ENCODE assay signal across 16 mouse cellular contexts in the genomic region with DNA sequence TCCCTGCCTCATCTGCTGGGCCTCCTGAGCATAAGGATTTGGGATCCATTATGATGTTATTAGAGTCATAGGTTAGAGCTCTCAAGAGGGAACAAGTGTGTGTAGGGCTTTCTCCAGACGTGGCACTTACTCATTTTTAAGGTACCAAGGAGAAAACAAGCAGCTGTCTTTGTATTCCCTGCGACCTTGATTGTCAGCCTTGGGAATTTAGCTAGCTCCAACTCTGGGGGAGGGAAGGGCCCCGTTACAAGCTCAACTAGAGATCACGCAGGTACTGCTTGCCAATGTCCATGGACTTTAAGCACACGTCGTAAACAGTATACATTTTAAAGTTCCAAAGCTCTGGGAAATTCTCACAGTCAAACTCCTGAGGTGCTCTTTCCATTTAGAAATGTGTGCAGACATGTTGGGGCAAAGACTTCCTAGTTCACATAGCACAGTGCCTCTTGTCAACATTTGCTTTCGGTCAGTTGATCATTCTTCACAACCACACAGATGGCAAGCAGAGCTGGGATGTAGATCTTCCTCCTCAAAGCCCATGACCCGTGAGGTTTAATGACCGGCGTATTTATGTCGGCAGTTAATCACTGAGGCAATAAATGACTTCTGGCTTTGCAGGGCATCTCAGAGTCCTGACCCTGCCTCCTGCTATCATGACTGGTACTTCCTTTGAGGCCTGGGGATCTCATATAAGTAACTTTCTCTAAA. TPM values are rescaled to one million over a fixed set of nuclear protein-coding genes. Genes with fewer than 3 reads are reported as not detected.
DNase-seq lines count a peak whose midpoint lies in the region; ATAC-seq and TF ChIP-seq lines count a peak whose summit lies in the region.
"Had no signal": no experiment of that assay in that cellular context is flagged by ENCODE, and none has a peak within 500 bp of the region (broad histone marks: within the 10 kb centered on the region; RNA-seq: fewer than 3 reads in every experiment).

No protein-coding gene starts in this region.

- H3K9ac ChIP-seq in limb, embryonic 14.5 days (ENCODE audit: low read depth, low read length, severe bottlenecking): no peak overlapping the region
- H3K9ac ChIP-seq: liver, embryonic 13.5 days; neural tube, embryonic 12.5 days had no signal

- 19% methylated on average over 11 of the region's 11 CpGs for whole genome bisulfite sequencing in limb, embryonic 14.5 days

- peak; percentile 23 for DNase-seq in kidney, adult 18-20 months
- no peak for DNase-seq in kidney, adult 8-10 months
- DNase-seq in kidney, adult 9 months: peak; percentile 34
- DNase-seq in limb, embryonic 14.5 days (ENCODE audit: low spot score): no peak
- no peak for DNase-seq in ovary, postnatal 14 days (ENCODE audit: low spot score)
- no peak for DNase-seq in cerebellum, adult 9-10 months
- no peak for DNase-seq in frontal cortex, adult 2 months (ENCODE audit: extremely low spot score in 1 of 2, low spot score in 1 of 2)
- DNase-seq: adrenal gland, adult 8-10 months; heart, postnatal 10 days; layer of hippocampus, postnatal 36 days; liver, embryonic 13.5 days; right cerebral cortex, postnatal 14 days had no signal

- H3K27ac ChIP-seq in embryonic fibroblast, embryonic 13.5 days (ENCODE audit: insufficient read depth, low read length): peak overlapping the region; percentile 43
- peak overlapping the region; percentile 9; the same call in 1 of the 2 replicates for H3K27ac ChIP-seq in limb, embryonic 14.5 days (replicated peaks; ENCODE audit: low read depth, low read length)
- H3K27ac ChIP-seq: liver, embryonic 13.5 days; midbrain, embryonic 10.5 days; neural tube, embryonic 12.5 days had no signal

- H3K27me3 ChIP-seq in limb, embryonic 14.5 days (ENCODE audit: control insufficient read depth, insufficient read depth, low read length): no peaks in the 10 kb centered on the region
- H3K27me3 ChIP-seq: liver, embryonic 13.5 days; neural tube, embryonic 12.5 days had no signal

- H3K36me3 ChIP-seq in limb, embryonic 14.5 days (ENCODE audit: control insufficient read depth, insufficient read depth, low read length): peaks cover 36% of the 10 kb centered on the region

- no peaks in the 10 kb centered on the region for H3K4me1 ChIP-seq in embryonic fibroblast, embryonic 13.5 days (ENCODE audit: control insufficient read depth, insufficient read depth, low read length)
- H3K4me1 ChIP-seq in limb, embryonic 14.5 days (ENCODE audit: control insufficient read depth, insufficient read depth, low read length): peaks cover 27% of the 10 kb centered on the region
- H3K4me1 ChIP-seq: liver, embryonic 13.5 days; midbrain, embryonic 10.5 days had no signal

- no peak for TF ChIP-seq CTCF in embryonic fibroblast, embryonic 13.5 days (IDR thresholded peaks at IDR 0.05; ENCODE audit: borderline replicate concordance, insufficient read depth, low read length)

- H3K9me3 ChIP-seq in limb, embryonic 14.5 days (ENCODE audit: control insufficient read depth, low read length): peaks cover 9% of the 10 kb centered on the region

- no peak overlapping the region for H3K4me2 ChIP-seq in limb, embryonic 14.5 days (replicated peaks; ENCODE audit: low read depth, low read length, severe bottlenecking)
- H3K4me2 ChIP-seq: liver, embryonic 13.5 days; neural tube, embryonic 12.5 days had no signal

- 0 out of 2 replicates have a peak, but pooled peaks have one; percentile 16 for ATAC-seq in limb, embryonic 14.5 days (ENCODE audit: low FRiP score, low read depth)
- ATAC-seq: inflammation-experienced regulatory T-cells, adult 6 months had no signal

- no peak for TF ChIP-seq POLR2A in embryonic fibroblast, embryonic 13.5 days (IDR thresholded peaks at IDR 0.05; ENCODE audit: low read depth, low read length)
- TF ChIP-seq POLR2A in limb, embryonic 14.5 days (IDR thresholded peaks at IDR 0.05; ENCODE audit: borderline replicate concordance, extremely low read depth, insufficient read depth, insufficient read length): no peak

- H3K4me3 ChIP-seq in embryonic fibroblast, embryonic 13.5 days (ENCODE audit: insufficient read depth, low read length): no peak overlapping the region
- no peak overlapping the region for H3K4me3 ChIP-seq in limb, embryonic 14.5 days (replicated peaks; ENCODE audit: low read length)
- H3K4me3 ChIP-seq: liver, embryonic 13.5 days; midbrain, embryonic 10.5 days; neural tube, embryonic 12.5 days had no signal

RNA-seq across cellular contexts. Expression of a gene that starts 9.9 kb away (rescaled TPM):
- 0.32 and 0.53 TPM in 2 replicates for polyA plus RNA-seq in embryonic fibroblast, embryonic 13.5 days (2011; ENCODE audit: insufficient read length, low read depth, missing spikeins)
- 0.65 and 0.75 TPM in 2 replicates for polyA plus RNA-seq in limb, embryonic 14.5 days (2012; rRNA removed)
- 1.5 and 1.6 TPM in 2 replicates for polyA plus RNA-seq in limb, embryonic 14.5 days (2014; fragmentation: Nextera tagmentation; extraction: Ambion mirVana)
- polyA plus RNA-seq in frontal cortex, adult 2 months (2012; rRNA removed): 0.92 and 0.94 TPM in 2 replicates

RNA-seq across cellular contexts. Expression of a gene that starts 10.0 kb away (rescaled TPM):
- polyA plus RNA-seq in embryonic fibroblast, embryonic 13.5 days (2011; ENCODE audit: insufficient read length, low read depth, missing spikeins): 16.4 and 17.7 TPM in 2 replicates
- 20.2 and 32.3 TPM in 2 replicates for polyA plus RNA-seq in limb, embryonic 14.5 days (2012; rRNA removed)
- 40.6 and 45.3 TPM in 2 replicates for polyA plus RNA-seq in limb, embryonic 14.5 days (2014; fragmentation: Nextera tagmentation; extraction: Ambion mirVana)
- polyA plus RNA-seq in frontal cortex, adult 2 months (2012; rRNA removed): 35.6 and 44.0 TPM in 2 replicates

RNA-seq across cellular contexts. Expression of a gene that starts 27.9 kb away (rescaled TPM):
- 13.4 and 14.4 TPM in 2 replicates for polyA plus RNA-seq in embryonic fibroblast, embryonic 13.5 days (2011; ENCODE audit: insufficient read length, low read depth, missing spikeins)
- polyA plus RNA-seq in limb, embryonic 14.5 days (2012; rRNA removed): 11.3 and 12.3 TPM in 2 replicates
- polyA plus RNA-seq in limb, embryonic 14.5 days (2014; fragmentation: Nextera tagmentation; extraction: Ambion mirVana): 8.6 and 9.3 TPM in 2 replicates
- 13.5 and 14.5 TPM in 2 replicates for polyA plus RNA-seq in frontal cortex, adult 2 months (2012; rRNA removed)

RNA-seq across cellular contexts. Expression of a gene that starts 40.9 kb away (rescaled TPM):
- polyA plus RNA-seq in embryonic fibroblast, embryonic 13.5 days (2011; ENCODE audit: insufficient read length, low read depth, missing spikeins): 59.0 and 65.8 TPM in 2 replicates
- 47.4 and 49.0 TPM in 2 replicates for polyA plus RNA-seq in limb, embryonic 14.5 days (2012; rRNA removed)
- polyA plus RNA-seq in limb, embryonic 14.5 days (2014; fragmentation: Nextera tagmentation; extraction: Ambion mirVana): 22.0 and 22.2 TPM in 2 replicates
- 33.9 and 38.0 TPM in 2 replicates for polyA plus RNA-seq in frontal cortex, adult 2 months (2012; rRNA removed)

Comparison
In these comparisons a context has a peak if more than half of its experiments do, and no peak if none do; other contexts are left out.
1. DNase-seq: peak in kidney, adult 18-20 months (single experiment) and kidney, adult 9 months (single experiment); none in kidney, adult 8-10 months (0 of 2), limb, embryonic 14.5 days (single experiment), ovary, postnatal 14 days (single experiment), cerebellum, adult 9-10 months (single experiment) and frontal cortex, adult 2 months (0 of 2).